Mouse (Mus musculus): ENCODE measurements around the gene Lcp2. TPM values are rescaled to one million over a fixed set of nuclear protein-coding genes. Genes with fewer than 3 reads are reported as not detected.

Lcp2 gene
- total and polyA plus RNA-seq, 3 experiments, result 19.4 to 24.0 (median 20.1) TPM

DNA sequence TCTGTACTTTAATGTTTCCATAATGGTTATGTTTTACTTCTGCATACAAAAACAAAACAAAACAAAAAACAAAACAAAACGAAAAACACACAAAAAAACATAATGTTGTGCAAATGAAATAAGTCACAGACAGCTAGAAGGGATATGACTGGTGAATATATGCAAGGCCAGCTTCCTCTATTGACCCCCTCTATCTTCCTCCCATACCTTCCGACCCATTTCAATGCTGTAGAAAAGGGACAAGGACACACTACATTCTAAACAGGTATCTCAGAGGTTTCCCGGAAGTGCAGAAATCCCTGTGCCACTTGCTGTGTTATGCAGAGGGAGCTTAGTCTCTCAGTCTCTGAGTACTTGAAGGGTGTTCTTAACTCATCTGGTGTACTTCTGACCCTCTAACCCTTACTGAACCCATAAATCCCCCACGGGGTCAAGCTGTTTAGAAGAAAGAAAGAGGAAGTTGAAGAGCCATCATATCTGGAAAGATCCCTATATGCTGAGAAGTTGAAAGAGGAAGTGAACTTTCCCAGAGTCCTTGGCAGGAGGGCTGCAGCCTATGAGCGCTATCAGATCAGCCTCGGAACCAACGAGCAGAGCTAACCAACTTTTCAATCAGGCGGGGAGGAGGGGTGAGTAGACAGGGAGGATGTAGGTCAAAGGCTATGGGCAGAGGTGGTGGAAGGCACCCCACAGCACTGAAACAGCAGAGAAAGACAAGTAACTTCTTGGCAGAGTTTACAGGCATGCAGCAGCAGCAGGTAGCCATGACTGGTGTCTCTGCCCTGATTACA, 15.5 kb upstream of the Lcp2 start:
- no peak for TF ChIP-seq USF2 (conservative IDR thresholded peaks at IDR 0.05; ENCODE audit: low read depth, low read length)
- peak; percentile 60; the same call in 1 of the 2 replicates for TF ChIP-seq JUN (IDR thresholded peaks at IDR 0.05; ENCODE audit: insufficient read depth, low read depth, low read length)
- TF ChIP-seq MAZ (IDR thresholded peaks at IDR 0.05; ENCODE audit: low read depth, low read length), result peak; percentile 90
- TF ChIP-seq CHD1 (IDR thresholded peaks at IDR 0.05; ENCODE audit: low read depth, low read length), result peak; percentile 86; the same call in 1 of the 2 replicates
- no peak for TF ChIP-seq E2F4 (IDR thresholded peaks at IDR 0.05; ENCODE audit: insufficient replicate concordance, low read depth, low read length)
- TF ChIP-seq MXI1 (IDR thresholded peaks at IDR 0.05; ENCODE audit: low read depth, low read length), result peak; percentile 61; the same call in 1 of the 2 replicates
- peak; percentile 75 for TF ChIP-seq POLR2A (IDR thresholded peaks at IDR 0.05; ENCODE audit: low read depth, low read length)
- peak; percentile 86; the same call in 1 of the 2 replicates for TF ChIP-seq CHD2 (IDR thresholded peaks at IDR 0.05; ENCODE audit: low read length)
- TF ChIP-seq IRF4 (IDR thresholded peaks at IDR 0.05; ENCODE audit: low read depth, low read length), result peak; percentile 97
- TF ChIP-seq ZMIZ1 (IDR thresholded peaks at IDR 0.05; ENCODE audit: low read depth, low read length), result no peak; the same call in 1 of the 2 replicates
- no peak for TF ChIP-seq USF1 (IDR thresholded peaks at IDR 0.05; ENCODE audit: low read depth, low read length)
- TF ChIP-seq RAD21 (IDR thresholded peaks at IDR 0.05; ENCODE audit: low read depth, low read length), result no peak
- peak; percentile 79 for TF ChIP-seq JUND (conservative IDR thresholded peaks at IDR 0.05; ENCODE audit: low read depth, low read length)
- TF ChIP-seq MEF2A (IDR thresholded peaks at IDR 0.05; ENCODE audit: borderline replicate concordance, low read depth, low read length), result peak; percentile 85
- peak; percentile 86; the same call in 1 of the 2 replicates for TF ChIP-seq RCOR1 (conservative IDR thresholded peaks at IDR 0.05; ENCODE audit: low read depth, low read length)
- peak; percentile 87 for TF ChIP-seq ELF1 (IDR thresholded peaks at IDR 0.05; ENCODE audit: low read depth, low read length)
- peak; percentile 82 for TF ChIP-seq TBP (conservative IDR thresholded peaks at IDR 0.05; ENCODE audit: low read depth, low read length)
- TF ChIP-seq SIN3A (IDR thresholded peaks at IDR 0.05; ENCODE audit: low read length), result peak; percentile 66; the same call in 1 of the 2 replicates
- 0 out of 2 replicates have a peak, but pooled peaks have one; percentile 8 for TF ChIP-seq KAT2A (IDR thresholded peaks at IDR 0.05; ENCODE audit: insufficient replicate concordance, low read length)
- no peak for TF ChIP-seq GABPA (IDR thresholded peaks at IDR 0.05; ENCODE audit: insufficient replicate concordance, low read depth, low read length)
- peak; percentile 85 for TF ChIP-seq ETS1 (conservative IDR thresholded peaks at IDR 0.05; ENCODE audit: low read depth, low read length)
- TF ChIP-seq ZC3H11A (IDR thresholded peaks at IDR 0.05; ENCODE audit: low read depth, low read length), result no peak
- no peak; the same call in 1 of the 2 replicates for TF ChIP-seq MAX (IDR thresholded peaks at IDR 0.05; ENCODE audit: low read length)
- TF ChIP-seq NELFE (IDR thresholded peaks at IDR 0.05; ENCODE audit: low read depth, low read length), result peak; percentile 0; the same call in 1 of the 2 replicates
- 0 out of 2 replicates have a peak, but pooled peaks have one; percentile 71 for TF ChIP-seq UBTF (IDR thresholded peaks at IDR 0.05; ENCODE audit: low read depth, low read length)
- TF ChIP-seq ZKSCAN1 (IDR thresholded peaks at IDR 0.05; ENCODE audit: borderline replicate concordance, low read depth, low read length), result no peak
- no peak for TF ChIP-seq ZNF384 (IDR thresholded peaks at IDR 0.05; ENCODE audit: low read depth, low read length)
- TF ChIP-seq POLR2AphosphoS2 (IDR thresholded peaks at IDR 0.05; ENCODE audit: low read depth, low read length), result no peak
- TF ChIP-seq SMC3 (IDR thresholded peaks at IDR 0.05; ENCODE audit: low read depth, low read length), result peak; percentile 24
- TF ChIP-seq MYC (IDR thresholded peaks at IDR 0.05; ENCODE audit: low read depth, low read length), result no peak
- peak; percentile 97 for TF ChIP-seq EP300 (IDR thresholded peaks at IDR 0.05; ENCODE audit: low read length)
- no peak for TF ChIP-seq CTCF (conservative IDR thresholded peaks at IDR 0.05 in 1 of 2, IDR thresholded peaks at IDR 0.05 in 1 of 2; ENCODE audit: low read depth in 2 of 2, low read length in 2 of 2)
- peak; percentile 75 for TF ChIP-seq HCFC1 (IDR thresholded peaks at IDR 0.05; ENCODE audit: low read depth, low read length)
- TF ChIP-seq TCF12 (IDR thresholded peaks at IDR 0.05; ENCODE audit: low read depth, low read length), result peak; percentile 81; the same call in 1 of the 2 replicates
- no peak for TF ChIP-seq PAX5 (IDR thresholded peaks at IDR 0.05; ENCODE audit: low read length)
- TF ChIP-seq NRF1 (IDR thresholded peaks at IDR 0.05; ENCODE audit: low read depth, low read length), result 0 out of 2 replicates have a peak, but pooled peaks have one; percentile 7
- peak; percentile 77 for TF ChIP-seq BHLHE40 (IDR thresholded peaks at IDR 0.05; ENCODE audit: low read depth, low read length)
- no peak; the same call in 1 of the 2 replicates for TF ChIP-seq MAFK (IDR thresholded peaks at IDR 0.05; ENCODE audit: insufficient replicate concordance, low read length)
- Histone ChIP-seq H3K27me3 (replicated peaks) (no peaks in the 10 kb centered on the region), H3K9me3 (replicated peaks; ENCODE audit: low read length) (no peaks in the 10 kb centered on the region), H3K4me2 (ENCODE audit: insufficient read depth, low read depth, poor library complexity, severe bottlenecking) (peak overlapping the region; percentile 77), H3K4me1 (ENCODE audit: control insufficient read depth in 1 of 2, insufficient read depth in 2 of 2) (peaks cover 47 to 63% of the 10 kb centered on the region in 2 experiments), H3K36me3 (replicated peaks in 1 of 2; ENCODE audit: control insufficient read depth in 1 of 2, insufficient read depth in 1 of 2, low read length in 1 of 2) (no peaks in the 10 kb centered on the region), H3K9ac (ENCODE audit: insufficient read depth, low read depth) (peak overlapping the region; percentile 67), H3K4me3 (replicated peaks in 1 of 3; ENCODE audit: low read depth in 2 of 3, low read length in 2 of 3, poor library complexity in 1 of 3) (peak overlapping the region in 2 of 3 experiments; percentile 14 to 20), H3K27ac (ENCODE audit: insufficient read depth, low read depth) (peak overlapping the region; percentile 81), H3K79me2 (replicated peaks; ENCODE audit: control insufficient read depth, extremely low read depth, insufficient read depth, poor library complexity, severe bottlenecking) (no peaks in the 10 kb centered on the region)
- dilution Hi-C loops (cut with MboI; ENCODE audit: extremely low pct_ligation_motif_present, extremely low pct_unique_long_range_greater_than_20kb, low sequenced_read_pairs) (no loop called here), in situ Hi-C loops (cut with MboI; ENCODE audit: low pct_ligation_motif_present, low pct_unique_long_range_greater_than_20kb, low sequenced_read_pairs) (no loop called here)
- DNase-seq (ENCODE audit: extremely low read depth), result peak; percentile 95
